Mouse (Mus musculus) kidney, embryonic 16.5 days (tissue): ENCODE measurements at regions not wholly inside any gene's neighbourhood (a gene's known extent, or its start where the extent isn't known, plus 50 kb on each side); places are given as distances from the start of the nearest gene placed in this dataset.
A peak's percentile ranks its signal among the peaks of the same experiment; 100 is the strongest.
"Not testable (repeated sequence)": the region's sequence is repeated elsewhere in the genome, so short reads cannot be mapped to it uniquely, and the experiment has no call there.

Source experiments
- ATAC-seq: fragments of 200-750 bp; cut with Nextera tagmentation; 2 replicates; pipeline ENCODE4 v1.8.0; 2017; ENCODE audit warnings: moderate TSS enrichment; ENCODE audit not compliant: low FRiP score, low TSS enrichment
- H3K27ac ChIP-seq: fragments of 300-500 bp; sonication (generic); 2 replicates; pipeline ENCODE4 v1.5.1; 2014; ENCODE audit warnings: low read length
- H3K27me3 ChIP-seq: fragments of 300-500 bp; sonication (generic); 2 replicates; pipeline ENCODE4 v1.6.1; 2014; ENCODE audit warnings: low read length, control low read depth, mixed read lengths; ENCODE audit not compliant: insufficient read depth
- H3K36me3 ChIP-seq: fragments of 300-500 bp; sonication (generic); 2 replicates; pipeline ENCODE4 v1.6.1; 2014; ENCODE audit warnings: low read length, control low read depth, mixed read lengths; ENCODE audit not compliant: insufficient read depth
- H3K4me1 ChIP-seq: fragments of 300-500 bp; sonication (generic); 2 replicates; pipeline ENCODE4 v1.6.1; 2014; ENCODE audit warnings: low read length, control low read depth, mixed read lengths; ENCODE audit not compliant: insufficient read depth
- H3K4me2 ChIP-seq: fragments of 300-500 bp; sonication (generic); replicated peaks from 2 replicates; pipeline ENCODE4 v1.6.1; 2014; ENCODE audit warnings: low read depth, low read length
- H3K4me3 ChIP-seq: fragments of 300-500 bp; sonication (generic); 2 replicates; pipeline ENCODE4 v1.5.1; 2014; ENCODE audit warnings: mild to moderate bottlenecking, low read length
- H3K9ac ChIP-seq: fragments of 300-500 bp; sonication (generic); replicated peaks from 2 replicates; pipeline ENCODE4 v1.6.1; 2014; ENCODE audit warnings: low read length
- H3K9me3 ChIP-seq: fragments of 300-500 bp; sonication (generic); 2 replicates; pipeline ENCODE4 v1.6.1; 2016; ENCODE audit warnings: low read length, control low read depth
- WGBS: fragments of 180-500 bp; shearing (Covaris S2); extraction: QIAGEN DNeasy Blood & Tissue Kit; methylation state at CpG from one replicate; pipeline ENCODE4 v1.1.7; 2014; 5-methylcytosine and 5-hydroxymethylcytosine counted together

DNA sequence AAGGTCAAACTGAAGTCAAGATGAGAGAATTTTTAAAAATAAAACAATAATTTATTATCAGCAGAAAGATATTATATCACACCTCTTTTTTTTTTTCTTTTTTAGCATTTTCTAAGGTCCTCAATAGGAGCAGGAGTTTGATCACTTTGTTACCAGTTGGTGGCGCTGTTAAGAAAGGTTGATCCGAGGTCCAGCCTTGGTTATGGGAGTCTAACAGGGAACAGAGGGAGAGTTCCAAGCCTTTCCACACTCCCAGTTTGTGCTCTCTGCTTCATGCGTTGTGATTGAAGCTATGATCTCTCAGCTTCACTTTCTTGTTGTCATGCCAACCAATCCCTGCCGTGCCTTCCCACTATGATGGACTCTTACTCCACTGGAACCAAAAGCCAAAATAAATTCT, 83.8 kb downstream of the Fam174a start:
- Histone ChIP-seq H3K36me3 (no peaks in the 10 kb centered on the region), H3K9me3 (no peaks in the 10 kb centered on the region), H3K4me2 (no peak overlapping the region), H3K4me3 (no peak overlapping the region), H3K9ac (no peak overlapping the region), H3K4me1 (no peaks in the 10 kb centered on the region), H3K27me3 (no peaks in the 10 kb centered on the region), H3K27ac (no peak overlapping the region)
- WGBS, result 47% methylated on average over 4 of the region's 4 CpGs
- no peak for ATAC-seq

DNA sequence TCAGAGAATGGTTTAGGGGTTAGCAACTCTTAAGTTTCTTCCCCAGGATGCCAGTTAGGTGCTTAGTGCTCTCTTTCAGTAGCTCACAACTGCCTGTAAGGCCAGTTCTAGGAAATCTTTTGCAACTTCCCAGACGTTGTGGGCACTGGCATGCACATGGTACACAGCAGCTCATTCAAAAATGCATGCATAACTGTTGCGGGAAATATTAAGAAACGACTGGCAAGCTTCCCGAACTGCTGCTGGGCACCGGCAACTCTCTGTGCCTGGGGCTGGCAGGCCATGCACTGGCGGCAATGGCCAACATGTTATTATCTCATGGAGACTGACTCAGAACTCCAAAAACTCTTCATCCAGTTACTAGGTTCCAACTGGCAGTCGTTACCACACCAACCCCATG, 86.3 kb downstream of the Fam174a start:
- no peak for ATAC-seq
- H3K27me3 ChIP-seq, result no peaks in the 10 kb centered on the region
- 89% methylated on average over 7 of the region's 7 CpGs for WGBS

DNA sequence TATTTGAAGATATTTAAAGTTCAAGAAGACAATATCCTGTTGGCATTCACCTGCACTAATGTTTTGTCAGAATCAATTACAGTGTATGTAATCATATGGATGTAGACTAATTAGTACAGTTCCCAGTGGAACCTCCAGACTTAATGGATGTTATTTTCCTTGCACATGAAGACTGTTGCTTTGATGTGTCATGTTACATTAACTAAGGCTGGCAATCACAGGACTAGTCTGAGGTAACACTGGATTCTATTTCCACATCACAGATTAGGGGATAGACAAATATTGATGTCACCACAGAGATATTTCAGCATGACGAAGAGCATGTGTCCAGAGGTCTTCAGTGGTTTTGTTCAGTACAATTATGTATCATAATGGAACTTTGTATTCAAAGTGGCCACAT, 108.8 kb downstream of the Fam174a start:
- no peaks in the 10 kb centered on the region for H3K36me3 ChIP-seq
- no peak overlapping the region for H3K4me3 ChIP-seq
- no peaks in the 10 kb centered on the region for H3K4me1 ChIP-seq
- no peak overlapping the region for H3K27ac ChIP-seq
- no peaks in the 10 kb centered on the region for H3K9me3 ChIP-seq
- no peak for ATAC-seq
- no peak overlapping the region for H3K9ac ChIP-seq
- 79% methylated on average over 1 of the region's 1 CpGs for WGBS
- H3K27me3 ChIP-seq, result no peaks in the 10 kb centered on the region
- H3K4me2 ChIP-seq, result no peak overlapping the region

More for the DNA sequence above, 86.3 kb downstream of the Fam174a start:
- H3K4me2 ChIP-seq, result no peak overlapping the region
- no peak overlapping the region for H3K9ac ChIP-seq
- no peak overlapping the region for H3K4me3 ChIP-seq
- H3K36me3 ChIP-seq, result no peaks in the 10 kb centered on the region
- no peaks in the 10 kb centered on the region for H3K9me3 ChIP-seq
- H3K27ac ChIP-seq, result no peak overlapping the region
- no peaks in the 10 kb centered on the region for H3K4me1 ChIP-seq

DNA sequence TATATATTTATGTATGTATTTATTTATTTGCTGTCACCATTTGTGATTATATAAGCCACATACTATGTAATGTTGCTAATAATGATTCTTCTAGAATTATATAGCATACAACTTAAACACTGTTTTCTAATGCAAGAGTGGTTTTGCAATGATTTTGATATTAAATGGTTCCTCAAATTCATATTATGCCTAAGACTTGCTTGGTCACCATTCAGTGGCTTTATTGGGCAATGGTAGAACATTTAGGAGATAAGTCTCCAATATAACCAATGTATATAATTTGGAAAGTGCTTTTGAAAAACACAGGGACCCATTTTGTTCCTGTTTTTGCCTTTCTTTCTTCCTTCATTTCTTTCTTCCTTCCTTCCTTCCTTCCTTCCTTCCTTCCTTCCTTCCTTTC, 112.0 kb downstream of the Fam174a start:
- ATAC-seq, result no peak
- Histone ChIP-seq H3K9ac (no peak overlapping the region), H3K27me3 (no peaks in the 10 kb centered on the region), H3K9me3 (no peaks in the 10 kb centered on the region), H3K27ac (no peak overlapping the region), H3K36me3 (no peaks in the 10 kb centered on the region), H3K4me1 (no peaks in the 10 kb centered on the region), H3K4me3 (no peak overlapping the region), H3K4me2 (no peak overlapping the region)

GRCm38 (mm10) chr1:95437155-95437554, 123.7 kb downstream of the Fam174a start:
- Histone ChIP-seq H3K4me1 (no peaks in the 10 kb centered on the region), H3K27ac (no peak overlapping the region), H3K27me3 (no peaks in the 10 kb centered on the region), H3K4me2 (no peak overlapping the region), H3K36me3 (no peaks in the 10 kb centered on the region), H3K9ac (no peak overlapping the region), H3K4me3 (no peak overlapping the region), H3K9me3 (no peaks in the 10 kb centered on the region)
- peak; percentile 51; the same call in 1 of the 2 replicates for ATAC-seq

DNA sequence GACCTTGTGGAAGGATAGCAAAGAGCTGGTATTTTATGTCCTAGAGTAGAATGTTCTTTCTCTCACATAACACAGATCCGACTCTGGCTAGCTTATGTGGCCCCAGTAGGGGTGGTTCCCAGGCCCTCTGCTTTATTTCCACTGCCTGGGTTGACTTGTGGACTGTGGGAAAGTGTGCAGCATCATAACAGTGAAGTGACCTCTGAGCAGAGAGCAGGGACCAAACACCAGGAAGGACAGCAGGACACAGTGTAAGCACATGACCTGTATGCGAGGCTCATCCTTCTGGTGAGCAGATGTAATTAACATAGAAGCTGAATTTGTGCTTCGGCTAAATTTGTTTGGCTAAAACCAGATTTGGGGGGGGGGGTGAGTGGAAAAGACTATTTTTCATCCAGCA, 132.1 kb downstream of the Fam174a start:
- no peaks in the 10 kb centered on the region for H3K27me3 ChIP-seq
- no peak overlapping the region for H3K27ac ChIP-seq
- no peaks in the 10 kb centered on the region for H3K36me3 ChIP-seq
- ATAC-seq, result no peak
- H3K9ac ChIP-seq, result no peak overlapping the region
- WGBS, result 70% methylated on average over 3 of the region's 3 CpGs
- no peaks in the 10 kb centered on the region for H3K9me3 ChIP-seq
- H3K4me2 ChIP-seq, result no peak overlapping the region
- H3K4me3 ChIP-seq, result no peak overlapping the region
- H3K4me1 ChIP-seq, result no peaks in the 10 kb centered on the region

- H3K4me2 ChIP-seq, result no peak overlapping the region
- 53% methylated on average over 7 of the region's 7 CpGs for WGBS
- H3K9me3 ChIP-seq, result 0 out of 2 replicates have a peak, but pooled peaks cover 3% of the 10 kb centered on the region
- no peak overlapping the region for H3K4me3 ChIP-seq
- ATAC-seq, result no peak
- H3K27ac ChIP-seq, result no peak overlapping the region
- H3K27me3 ChIP-seq, result no peaks in the 10 kb centered on the region
- no peak overlapping the region for H3K9ac ChIP-seq
- H3K4me1 ChIP-seq, result no peaks in the 10 kb centered on the region
- no peaks in the 10 kb centered on the region for H3K36me3 ChIP-seq
These were observed 135.6 kb downstream of the Fam174a start for GRCm38 (mm10) chr1:95448962-95449558.

DNA sequence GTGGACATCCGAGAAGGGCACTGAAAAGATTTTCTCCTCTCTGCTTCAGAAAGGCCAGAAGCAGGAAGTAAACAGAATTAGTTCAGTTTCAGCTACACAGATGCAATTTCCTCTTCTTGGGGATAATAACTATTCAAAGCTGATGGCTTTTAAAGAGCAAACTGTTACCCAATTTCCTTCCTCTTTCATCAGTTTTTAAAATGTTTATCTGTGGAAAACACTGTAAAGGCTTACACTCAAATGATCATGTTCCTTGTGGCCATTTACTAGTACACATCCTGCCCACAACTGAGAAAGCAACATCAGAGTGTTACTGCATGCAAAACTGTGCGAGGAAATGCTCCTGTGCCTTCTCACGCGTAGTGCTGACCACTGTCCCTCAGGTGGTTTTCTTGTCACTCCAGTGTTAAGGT, 137.5 kb downstream of the Fam174a start:
- no peak overlapping the region for H3K4me2 ChIP-seq
- WGBS, result 73% methylated on average over 4 of the region's 4 CpGs
- no peaks in the 10 kb centered on the region for H3K27me3 ChIP-seq
- H3K4me1 ChIP-seq, result no peaks in the 10 kb centered on the region
- H3K4me3 ChIP-seq, result no peak overlapping the region
- ATAC-seq, result no peak
- H3K36me3 ChIP-seq, result no peaks in the 10 kb centered on the region
- no peak overlapping the region for H3K27ac ChIP-seq
- 0 out of 2 replicates have a peak, but pooled peaks cover 3% of the 10 kb centered on the region for H3K9me3 ChIP-seq
- H3K9ac ChIP-seq, result no peak overlapping the region

DNA sequence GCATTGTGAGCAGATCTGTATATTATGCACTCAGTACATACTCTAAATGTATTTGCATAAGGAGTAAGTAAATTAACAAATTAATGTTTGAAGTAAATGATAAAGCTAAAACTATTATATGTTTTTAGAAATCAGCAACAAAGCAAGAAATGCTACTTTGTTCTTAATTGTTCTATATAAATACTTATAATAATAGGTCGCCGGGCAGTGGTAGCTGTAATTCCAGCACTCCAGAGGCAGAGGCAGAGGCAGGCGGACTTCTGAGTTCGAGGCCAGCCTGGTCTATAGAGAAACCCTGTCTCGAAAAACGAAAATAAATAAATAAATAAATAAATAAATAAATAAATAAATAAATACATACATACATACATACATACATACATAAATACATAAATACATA, 138.3 kb downstream of the Fam174a start:
- not testable (repeated sequence) for H3K4me3 ChIP-seq, H3K4me1 ChIP-seq, H3K27me3 ChIP-seq, H3K4me2 ChIP-seq, H3K27ac ChIP-seq, H3K9me3 ChIP-seq, H3K9ac ChIP-seq, H3K36me3 ChIP-seq
- ATAC-seq, result peak; percentile 93
- 79% methylated on average over 6 of the region's 6 CpGs for WGBS

GRCm38 (mm10) chr1:95454246-95454645, 140.8 kb downstream of the Fam174a start:
- Histone ChIP-seq H3K9me3 (0 out of 2 replicates have a peak, but pooled peaks cover 3% of the 10 kb centered on the region), H3K4me1 (no peaks in the 10 kb centered on the region), H3K36me3 (no peaks in the 10 kb centered on the region), H3K27ac (no peak overlapping the region), H3K4me3 (no peak overlapping the region), H3K4me2 (no peak overlapping the region), H3K9ac (no peak overlapping the region), H3K27me3 (no peaks in the 10 kb centered on the region)
- no peak for ATAC-seq
- WGBS, result 58% methylated on average over 2 of the region's 2 CpGs
